Mouse (Mus musculus): ENCODE data around the gene Ocrl.
A peak's percentile ranks its signal among the peaks of the same experiment; 100 is the strongest.

Gene Ocrl

GRCm38 (mm10) chrX:47977078-47977477 is 64.9 kb downstream of the Ocrl start:
- DNase-seq (ENCODE audit: low spot score), result no peak

- peak; percentile 48 for DNase-seq (ENCODE audit: low spot score)
These were observed 72.9 kb downstream of the Ocrl start for GRCm38 (mm10) chrX:47985000-47985619.

- DNase-seq (ENCODE audit: low spot score), result no peak
These were observed 75.8 kb downstream of the Ocrl start for GRCm38 (mm10) chrX:47988024-47988423.

- DNase-seq (ENCODE audit: low spot score), result peak; percentile 70
These were observed 80.4 kb downstream of the Ocrl start for GRCm38 (mm10) chrX:47992606-47993005.

GRCm38 (mm10) chrX:47998412-47998811 is 86.2 kb downstream of the Ocrl start:
- DNase-seq (ENCODE audit: low spot score), result no peak

- no peak for DNase-seq (ENCODE audit: low spot score)
These were observed 89.0 kb downstream of the Ocrl start for GRCm38 (mm10) chrX:48001151-48001550.

GRCm38 (mm10) chrX:48004786-48005185 is 92.6 kb downstream of the Ocrl start:
- no peak for DNase-seq (ENCODE audit: low spot score)

GRCm38 (mm10) chrX:48006062-48006461 is 93.9 kb downstream of the Ocrl start:
- no peak for DNase-seq (ENCODE audit: low spot score)

- DNase-seq (ENCODE audit: low spot score), result no peak
These were observed 99.5 kb downstream of the Ocrl start for GRCm38 (mm10) chrX:48011656-48012055.

Measured in ovary, postnatal 14 days (tissue).